Mouse (Mus musculus): ENCODE measurements around the gene Ndufc1.

DNA sequence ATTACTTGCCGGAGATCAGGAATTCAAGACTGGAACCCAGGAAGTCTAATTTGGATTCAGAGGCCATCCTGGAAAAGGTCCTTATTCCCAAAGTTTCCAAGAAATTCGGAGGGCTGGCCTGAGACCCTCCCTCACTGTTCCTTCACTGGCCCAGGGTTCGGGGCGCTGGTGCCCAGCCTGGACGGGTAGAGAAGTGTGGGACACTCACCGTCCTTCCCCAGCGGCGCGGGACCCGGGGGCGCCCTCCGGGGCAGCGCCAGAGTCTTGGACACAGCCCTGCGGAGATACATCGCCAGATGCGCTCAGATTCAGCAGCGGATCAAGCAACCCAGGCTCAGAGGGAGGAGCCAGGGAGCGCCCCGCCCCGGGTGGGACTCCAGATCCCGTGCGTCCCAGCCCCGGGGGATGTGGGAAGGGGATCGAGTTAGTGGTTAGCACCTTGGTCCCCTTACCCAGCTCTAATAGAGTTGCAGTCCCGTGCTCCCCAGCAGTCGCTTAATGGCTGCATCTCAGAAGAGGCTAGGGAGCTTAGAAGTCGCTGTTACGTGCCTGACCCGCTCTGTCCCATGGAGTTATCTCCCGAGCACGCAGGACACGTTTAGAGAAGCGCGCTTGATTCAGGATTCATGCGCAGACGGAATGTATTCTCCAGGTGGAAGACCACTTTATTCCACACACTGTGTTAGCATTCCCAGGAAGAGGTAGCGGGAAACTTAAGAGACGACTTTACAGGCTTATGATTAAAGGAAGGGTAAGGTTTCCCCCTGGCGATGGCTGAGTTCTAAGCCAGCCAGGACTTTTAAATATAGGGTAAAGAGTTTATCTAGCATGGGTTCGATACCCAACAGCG lies 12.3 kb downstream of the Ndufc1 start, which contains the start of gene Mgarp:
- no peak for TF ChIP-seq POLR2A (IDR thresholded peaks at IDR 0.05; ENCODE audit: low read depth, low read length)
- TF ChIP-seq CTCF (IDR thresholded peaks at IDR 0.05; ENCODE audit: extremely low read depth, insufficient read length, insufficient replicate concordance, low read depth, low read length), result no peak; the same call in 1 of the 2 replicates

Data from small intestine, adult 2 months (tissue).